Mouse (Mus musculus): ENCODE results near the gene Zfand3.

GRCm38 (mm10) chr17:30244651-30245307, 240.2 kb downstream of the Zfand3 start:
- TF ChIP-seq CTCF (IDR thresholded peaks at IDR 0.05; ENCODE audit: insufficient read depth, low read length) = no peak
- TF ChIP-seq POLR2A (IDR thresholded peaks at IDR 0.05; ENCODE audit: borderline replicate concordance, extremely low read depth, low read depth, low read length) = no peak
